Mouse (Mus musculus): ENCODE results near the gene Ciao2a. TPM values are rescaled to one million over a fixed set of nuclear protein-coding genes. Genes with fewer than 3 reads are reported as not detected.

Gene Ciao2a
- total RNA-seq (2021), result 10 to 100 TPM; 25.7 to 26.2 TPM
- long read RNA-seq, experiment 1, transcript Ciao2a-201 (5 exons, 1,240 nt), result major isoform, 20 of 23 reads
- long read RNA-seq, experiment 1, partial matches to known transcripts, result 0 of 23 reads
- long read RNA-seq, experiment 1, other reads (novel, unspliced or antisense), result 3 of 23 reads
- long read RNA-seq, experiment 2, transcript Ciao2a-201 (5 exons, 1,240 nt), result major isoform, 35 of 37 reads
- long read RNA-seq, experiment 2, partial matches to known transcripts, result 1 of 37 reads
- long read RNA-seq, experiment 2, other reads (novel, unspliced or antisense), result 1 of 37 reads

DNA sequence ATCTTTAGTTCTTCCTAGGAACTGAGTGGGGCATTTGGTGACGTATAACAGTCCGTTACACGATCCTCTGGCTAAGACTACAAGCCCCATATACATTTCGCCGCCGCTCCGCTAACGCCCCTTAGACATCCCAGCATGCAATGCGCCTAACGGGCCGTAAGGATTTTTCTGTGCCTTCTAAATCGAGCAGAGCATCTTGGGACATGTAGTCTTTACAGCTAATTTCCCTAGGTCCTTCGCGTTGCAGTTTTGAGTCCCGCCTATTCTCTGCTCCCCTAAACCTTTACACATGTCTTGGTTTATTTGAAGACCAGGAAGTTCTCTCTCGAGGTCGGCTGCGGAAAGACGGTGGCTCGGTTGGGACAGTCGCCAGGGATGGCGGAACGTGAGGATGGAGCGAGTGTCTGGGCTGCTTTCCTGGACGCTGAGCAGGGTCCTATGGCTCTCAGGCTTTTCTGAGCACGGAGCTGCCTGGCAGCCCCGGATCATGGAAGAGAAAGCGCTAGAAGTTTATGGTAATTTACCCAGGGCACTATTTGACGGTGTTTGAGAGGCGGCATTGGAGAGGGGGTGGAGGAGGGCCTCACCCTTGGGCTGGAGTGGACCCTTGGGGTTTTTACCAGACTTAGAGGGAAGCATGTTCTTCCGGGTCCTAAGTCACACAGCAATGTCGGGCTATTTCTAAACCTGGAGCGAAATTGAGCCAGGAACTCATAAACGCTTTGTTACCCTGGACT lies at the start of gene Ciao2a, which contains the start of gene Snx1:
Gene Ciao2a, plus strand, starts transcription at position 156 of the 737 bp plus-strand sequence.
Gene Snx1, minus strand, starts transcription at position 132 of the 737 bp plus-strand sequence.
- peak; percentile 87 to 96 for DNase-seq (ENCODE audit: low spot score in 2 of 2)

- DNase-seq (ENCODE audit: low spot score in 2 of 2), result no peak
Observed at GRCm38 (mm10) chr9:66078072-66078471, 48.3 kb upstream of the Ciao2a start.

DNA sequence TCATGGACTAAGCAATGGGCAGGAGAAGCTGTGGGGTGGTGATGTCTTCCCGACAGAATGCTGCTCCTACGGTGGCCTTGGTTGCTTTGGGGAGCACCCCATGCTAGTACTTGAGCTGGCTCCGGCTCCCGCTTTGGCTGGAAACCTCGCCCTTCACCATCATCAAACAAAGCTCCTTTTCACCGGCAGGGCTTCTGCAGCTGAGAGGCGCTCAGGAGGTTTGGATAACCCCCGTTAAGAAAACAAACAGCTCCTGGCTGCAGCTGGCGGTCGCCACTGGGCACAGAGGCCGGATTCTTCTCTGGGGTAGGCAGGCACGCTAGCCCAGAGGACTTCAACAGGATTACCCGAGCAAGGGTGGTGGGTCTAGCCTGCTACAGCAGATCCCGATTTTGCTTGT lies 47.9 kb upstream of the Ciao2a start:
- DNase-seq (ENCODE audit: low spot score in 2 of 2), result no peak

DNA sequence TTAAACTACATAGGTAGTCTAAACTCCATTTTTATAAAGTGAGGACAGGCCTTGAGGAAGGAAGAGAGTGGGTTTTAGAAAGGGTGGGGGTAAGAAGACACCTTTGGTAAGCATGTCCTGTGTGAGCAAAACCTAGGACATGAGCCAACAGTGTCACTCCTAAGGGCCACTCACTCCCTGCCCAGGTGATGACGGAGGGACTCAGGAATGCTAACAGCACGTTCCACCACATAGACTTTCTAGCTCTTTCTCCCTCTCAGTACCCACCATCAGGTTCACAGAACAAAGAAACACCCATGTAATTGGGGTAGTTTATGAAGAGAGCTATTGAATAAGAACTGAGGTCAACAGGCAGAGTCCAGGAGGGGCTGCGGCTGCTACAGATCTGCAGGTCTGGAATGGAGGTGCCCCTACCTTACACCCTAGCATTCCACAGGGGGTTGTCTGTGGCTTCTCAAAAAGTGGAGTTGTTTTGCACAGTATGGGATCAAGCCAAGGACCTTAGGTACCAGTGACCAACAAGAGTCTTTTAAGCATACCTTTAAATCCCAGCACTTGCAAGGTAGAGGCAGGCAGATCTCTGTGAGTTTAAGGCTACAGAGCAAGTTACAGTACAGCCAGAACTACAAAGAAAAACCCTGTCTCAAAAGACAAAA lies 45.5 kb upstream of the Ciao2a start:
- DNase-seq (ENCODE audit: low spot score in 2 of 2), result no peak

- DNase-seq (ENCODE audit: low spot score in 2 of 2), result no peak
Observed at GRCm38 (mm10) chr9:66081999-66082398, 44.4 kb upstream of the Ciao2a start.

- DNase-seq (ENCODE audit: low spot score in 2 of 2), result no peak
Observed at GRCm38 (mm10) chr9:66084171-66084570, 42.2 kb upstream of the Ciao2a start.

GRCm38 (mm10) chr9:66087062-66087461 lies 39.3 kb upstream of the Ciao2a start:
- no peak for DNase-seq (ENCODE audit: low spot score in 2 of 2)

GRCm38 (mm10) chr9:66088411-66088810 lies 38.0 kb upstream of the Ciao2a start:
- no peak for DNase-seq (ENCODE audit: low spot score in 2 of 2)

GRCm38 (mm10) chr9:66090593-66091244 lies 35.7 kb upstream of the Ciao2a start:
- no peak for DNase-seq (ENCODE audit: low spot score in 2 of 2)

GRCm38 (mm10) chr9:66091327-66092231 lies 34.8 kb upstream of the Ciao2a start:
- DNase-seq (ENCODE audit: low spot score in 2 of 2), result no peak

GRCm38 (mm10) chr9:66092664-66093063 lies 33.7 kb upstream of the Ciao2a start:
- no peak for DNase-seq (ENCODE audit: low spot score in 2 of 2)

DNA sequence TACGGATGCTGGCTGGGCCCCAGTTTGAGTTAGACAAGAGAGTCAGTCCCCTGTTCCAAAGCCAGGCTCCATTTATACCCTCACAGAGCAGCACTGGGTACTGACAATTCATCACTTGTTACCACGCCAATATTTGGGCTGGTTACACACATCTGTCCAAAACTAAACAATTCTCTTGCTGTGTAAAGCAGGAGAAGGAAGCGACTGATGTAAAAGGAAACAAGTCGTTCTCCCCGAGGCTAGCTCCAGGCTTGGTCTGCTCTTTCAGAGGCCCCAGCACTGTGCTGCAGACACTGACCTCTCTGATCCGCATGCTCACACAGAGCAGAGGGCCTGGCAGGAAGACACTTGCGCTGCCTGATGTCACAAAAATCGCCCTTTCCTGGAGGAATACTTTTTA lies 24.8 kb upstream of the Ciao2a start:
- peak in 1 of 2 experiments; percentile 49 for DNase-seq (ENCODE audit: low spot score in 2 of 2)

DNA sequence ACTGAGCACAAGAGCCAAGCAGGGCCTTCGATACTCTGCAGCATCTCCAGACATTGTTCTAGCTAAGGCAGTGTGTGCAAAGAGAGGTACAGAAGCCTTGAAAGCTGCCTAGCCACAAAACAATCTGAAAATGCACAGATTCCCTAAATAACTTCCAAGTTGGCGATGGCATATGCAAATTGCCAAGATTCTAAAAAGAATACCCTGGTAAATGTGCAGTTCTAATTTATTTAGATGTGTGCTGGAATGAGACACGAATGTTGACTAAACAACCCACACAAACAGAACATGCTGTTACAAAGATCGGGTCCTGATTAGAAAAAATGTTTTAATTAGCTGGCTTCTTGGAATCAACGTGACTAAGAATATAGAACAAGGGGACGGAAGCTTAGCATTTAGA lies 23.7 kb upstream of the Ciao2a start:
- no peak for DNase-seq (ENCODE audit: low spot score in 2 of 2)

- no peak for DNase-seq (ENCODE audit: low spot score in 2 of 2)
Observed at GRCm38 (mm10) chr9:66104601-66105000, 21.8 kb upstream of the Ciao2a start.

DNA sequence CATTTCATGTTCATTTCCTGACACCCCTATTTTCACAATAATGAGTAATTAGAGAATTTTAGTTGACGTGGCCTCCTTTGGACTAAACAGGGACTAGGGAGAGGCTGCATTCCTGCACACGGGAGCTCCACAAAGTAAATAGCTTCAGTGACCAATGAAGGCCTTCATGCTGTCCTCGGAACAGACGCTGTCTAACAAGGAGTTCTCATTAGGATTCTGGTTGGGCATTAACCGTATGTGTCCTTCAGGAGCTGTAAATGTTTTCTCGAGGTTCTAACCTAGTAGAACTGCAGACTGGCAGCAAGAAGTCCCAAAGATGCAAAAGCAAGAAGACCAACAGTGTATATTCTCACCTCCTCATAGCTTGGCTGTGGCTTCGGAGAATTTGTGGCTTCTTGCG lies 21.2 kb upstream of the Ciao2a start:
- DNase-seq (ENCODE audit: low spot score in 2 of 2), result no peak

DNA sequence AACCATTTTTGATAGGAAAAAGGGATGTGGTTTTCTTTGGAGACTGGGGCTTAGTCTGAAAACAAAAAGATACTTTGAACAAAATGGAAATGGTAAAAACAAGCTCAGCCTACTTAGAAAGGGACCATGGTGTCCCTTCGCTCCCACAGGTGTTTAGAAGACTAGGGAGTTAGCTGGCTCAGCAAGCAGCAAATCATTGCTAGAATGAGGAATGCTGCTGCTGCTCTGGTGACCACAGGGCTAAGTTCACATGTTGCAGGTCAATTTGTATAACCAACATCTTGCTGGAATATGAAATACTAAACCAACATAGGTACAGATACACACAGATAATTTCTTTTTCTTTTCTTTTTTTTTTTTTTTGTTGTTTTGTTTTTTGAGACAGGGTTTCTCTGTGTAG lies 16.8 kb upstream of the Ciao2a start:
- no peak for DNase-seq (ENCODE audit: low spot score in 2 of 2)

DNA sequence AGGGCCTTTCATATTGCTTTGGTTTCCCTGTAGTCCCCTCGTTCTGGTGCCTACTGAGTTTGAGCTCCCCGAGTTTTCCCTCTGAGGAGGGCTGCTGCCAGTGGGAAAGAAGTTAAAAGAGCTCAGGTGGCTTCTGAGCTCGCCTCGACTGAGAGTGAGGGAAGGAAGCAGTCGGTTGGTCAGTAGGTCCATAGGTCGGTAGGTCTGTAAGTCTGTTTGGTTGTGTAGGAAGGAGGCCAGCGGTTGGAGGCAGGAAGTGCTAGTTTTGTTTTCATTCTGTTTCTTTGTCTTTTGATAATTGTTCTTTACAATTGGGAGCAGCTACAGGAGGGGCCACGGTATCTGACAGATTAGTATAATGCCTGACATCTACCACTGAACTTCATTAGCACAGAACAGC lies 16.3 kb upstream of the Ciao2a start:
- DNase-seq (ENCODE audit: low spot score in 2 of 2), result no peak

DNA sequence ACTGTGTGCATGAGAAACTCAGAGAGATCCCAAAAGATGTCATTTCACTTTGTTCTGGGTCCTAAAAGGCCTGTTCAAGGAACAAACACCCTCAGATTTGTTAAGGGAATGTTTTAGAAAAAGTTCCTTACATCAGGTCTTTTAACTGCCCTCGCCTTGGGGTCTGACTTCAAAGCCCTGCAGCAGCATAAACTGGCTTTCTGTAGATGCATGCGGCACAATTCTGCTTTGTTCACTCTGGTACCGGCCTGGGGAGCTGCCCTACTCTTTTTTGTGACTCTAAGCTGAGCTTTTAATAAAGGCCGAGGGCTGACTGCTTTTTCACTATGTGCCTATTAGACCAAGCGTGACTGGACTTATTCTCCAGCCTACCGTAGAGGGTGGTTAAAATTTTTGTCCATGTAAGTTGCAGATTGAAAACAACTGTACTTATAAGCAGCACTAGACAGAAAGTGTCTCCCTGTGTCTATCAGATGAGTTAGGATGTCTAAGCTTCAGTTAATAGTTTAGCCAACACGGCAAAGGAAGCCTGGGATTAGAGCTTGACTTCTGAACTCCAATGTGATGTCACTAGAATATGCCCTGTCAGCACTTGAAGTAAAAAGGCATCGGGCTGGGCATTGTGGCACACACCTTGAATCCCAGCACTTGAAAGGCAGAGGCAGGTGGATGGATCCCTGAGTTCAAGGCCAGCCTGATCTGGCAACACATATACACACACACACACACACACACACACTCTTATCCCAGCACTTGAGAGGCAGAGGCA lies 15.6 kb upstream of the Ciao2a start:
- no peak for DNase-seq (ENCODE audit: low spot score in 2 of 2)

GRCm38 (mm10) chr9:66114341-66114740 lies 12.1 kb upstream of the Ciao2a start:
- no peak for DNase-seq (ENCODE audit: low spot score in 2 of 2)

DNA sequence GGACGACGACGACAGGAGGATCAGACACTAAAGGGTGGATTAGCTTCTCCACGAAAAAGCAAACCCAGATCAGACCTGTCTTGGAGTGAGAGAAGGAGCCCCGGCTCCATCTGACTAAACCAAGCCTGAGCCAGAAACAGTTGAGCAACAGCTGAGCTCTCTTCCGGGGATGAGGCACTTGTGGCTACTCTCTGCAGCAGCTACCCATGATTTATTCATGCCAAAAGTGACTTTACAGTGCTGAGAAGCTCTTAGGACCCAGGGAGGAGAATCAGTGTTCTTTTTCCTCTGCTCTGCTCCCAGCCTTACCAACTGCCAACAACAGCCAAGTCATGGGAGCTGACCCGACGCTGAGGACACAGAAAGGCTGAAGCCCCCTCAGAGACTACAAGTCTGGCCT lies 9.5 kb upstream of the Ciao2a start:
- DNase-seq (ENCODE audit: low spot score in 2 of 2), result no peak
